Mouse (Mus musculus) ES-E14 (cell line): ENCODE measurements around the gene Kdr.

Experiments used
- CHD2 ChIP-seq: IDR thresholded peaks from 2 replicates; pipeline ENCODE4 v1.6.1; 2014; ENCODE audit warnings: mild to moderate bottlenecking, low read depth, low read length, inconsistent platforms
- HCFC1 ChIP-seq: IDR thresholded peaks from 2 replicates; pipeline ENCODE4 v1.6.1; 2012; ENCODE audit warnings: low read length, inconsistent platforms, borderline replicate concordance; ENCODE audit not compliant: insufficient read depth
- MAFK ChIP-seq: IDR thresholded peaks from 2 replicates; pipeline ENCODE4 v1.6.1; 2014; ENCODE audit warnings: mild to moderate bottlenecking, low read depth, low read length, inconsistent platforms; ENCODE audit not compliant: insufficient read depth
- ZC3H11A ChIP-seq: IDR thresholded peaks from 2 replicates; pipeline ENCODE4 v1.6.1; 2012; ENCODE audit warnings: low read depth, mild to moderate bottlenecking, inconsistent platforms, low read length, borderline replicate concordance
- ZNF384 ChIP-seq: IDR thresholded peaks from 2 replicates; pipeline ENCODE4 v1.6.1; 2012; ENCODE audit warnings: low read depth, low read length, inconsistent platforms

DNA sequence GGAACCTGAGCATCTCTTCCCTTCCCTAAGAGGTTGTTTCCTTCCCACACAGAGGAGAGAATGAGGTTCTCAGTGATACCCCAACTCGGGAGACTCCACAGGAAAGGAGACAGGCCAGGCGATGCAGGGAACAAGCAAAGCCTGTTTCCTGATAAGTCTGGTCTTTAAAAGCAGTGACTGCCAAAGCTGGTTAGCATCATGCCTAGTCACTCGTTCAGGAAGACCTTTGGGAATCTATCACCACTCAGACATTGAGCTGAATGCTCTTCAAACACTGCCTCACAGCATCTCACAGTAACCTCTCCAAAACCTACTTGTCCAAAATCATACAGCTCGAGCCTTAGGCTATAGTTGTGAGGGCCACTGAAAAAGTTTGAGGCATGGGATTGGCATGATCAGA lies 40.2 kb downstream of the Kdr start:
- TF ChIP-seq HCFC1 = no peak
- no peak for TF ChIP-seq ZC3H11A
- no peak for TF ChIP-seq CHD2
- no peak for TF ChIP-seq ZNF384
- TF ChIP-seq MAFK = no peak
